Mouse (Mus musculus) layer of hippocampus, postnatal 25 days (tissue): ENCODE results near the gene Appbp2. TPM values are rescaled to one million over a fixed set of nuclear protein-coding genes. Genes with fewer than 3 reads are reported as not detected.
"Not testable (repeated sequence)": the region's sequence is repeated elsewhere in the genome, so short reads cannot be mapped to it uniquely, and the experiment has no call there.

Source experiments
- DNase-seq, 2 experiments: peaks; one replicate each; pipeline ENCODE4 v3.0.0; 2022; ENCODE audit warnings: mixed read lengths in 2 of 2, low spot score in 1 of 2; ENCODE audit errors: extremely low spot score in 1 of 2
- total RNA-seq, 2 experiments: library from RNA; stranded (reverse); gene quantifications; 2 replicates each; pipeline ENCODE4 v1.2.3; 2021

The Appbp2 gene
- total RNA-seq, 2 experiments from 2014 or later = 52.5 to 53.4 TPM

- peak; percentile 80 to 94 for DNase-seq
Observed at GRCm38 (mm10) chr11:85170058-85170740, 64.7 kb downstream of the Appbp2 start, which contains the start of gene 1700125H20Rik. TSS of gene 1700125H20Rik (plus strand) at chr11:85170404.

- no peak for DNase-seq
Observed at GRCm38 (mm10) chr11:85167503-85167902, 67.4 kb downstream of the Appbp2 start.

GRCm38 (mm10) chr11:85164371-85164770 lies 70.6 kb downstream of the Appbp2 start:
- no peak for DNase-seq

- DNase-seq = not testable (repeated sequence)
Observed at GRCm38 (mm10) chr11:85163014-85163413, 71.9 kb downstream of the Appbp2 start.

- no peak for DNase-seq
Observed at GRCm38 (mm10) chr11:85157301-85157700, 77.6 kb downstream of the Appbp2 start.

GRCm38 (mm10) chr11:85152256-85152930 lies 82.5 kb downstream of the Appbp2 start:
- DNase-seq = no peak

- peak; percentile 88 to 92 for DNase-seq
Observed at GRCm38 (mm10) chr11:85139581-85140540, 95.1 kb downstream of the Appbp2 start, which contains the start of gene Usp32. TSS of gene Usp32 (minus strand) at chr11:85140161.

GRCm38 (mm10) chr11:85138776-85139474 lies 96.0 kb downstream of the Appbp2 start:
- DNase-seq = peak; percentile 8 to 14

Other genes starting within 250 kb of the Appbp2 start
- 10 to 100 TPM; 85.3 to 88.8 TPM for gene Usp32, start 95.0 kb downstream of the Appbp2 start, total RNA-seq
- not detected for gene 1700125H20Rik, start 64.7 kb downstream of the Appbp2 start, total RNA-seq
- gene Ppm1d, start 76.1 kb upstream of the Appbp2 start, total RNA-seq = 10 to 100 TPM; 15.0 to 16.3 TPM
- gene Bcas3, start 118.0 kb upstream of the Appbp2 start, total RNA-seq = 10 to 100 TPM; 67.5 to 68.6 TPM